In the genomic region with DNA sequence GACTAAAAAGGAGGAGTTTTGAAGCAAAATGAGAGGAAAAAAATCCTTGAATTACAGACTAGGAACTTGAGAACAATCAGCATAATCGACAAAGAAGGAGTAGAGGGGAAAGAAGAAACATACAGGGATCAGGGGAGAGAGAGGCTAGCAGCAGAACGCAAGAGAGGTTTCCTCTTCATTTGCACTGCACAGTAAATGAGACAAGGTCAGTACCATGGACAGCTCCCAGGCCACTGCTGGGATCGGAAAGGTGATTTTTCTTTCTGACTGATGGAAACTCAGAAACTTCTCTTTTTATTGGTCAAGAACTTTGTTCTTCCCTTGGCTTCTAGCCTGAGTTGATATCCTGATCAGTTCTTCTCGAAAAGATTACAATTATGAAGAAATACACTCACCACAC, we compare ENCODE assay signal across 11 mouse cellular contexts. TPM values are rescaled to one million over a fixed set of nuclear protein-coding genes. Genes with fewer than 3 reads are reported as not detected.
DNase-seq lines count a peak whose midpoint lies in the region; ATAC-seq and TF ChIP-seq lines count a peak whose summit lies in the region.
"Had no signal": no experiment of that assay in that cellular context is flagged by ENCODE, and none has a peak within 500 bp of the region (broad histone marks: within the 10 kb centered on the region; RNA-seq: fewer than 3 reads in every experiment).

No protein-coding gene starts in this region.

- intact Hi-C loops in heart, postnatal 25 days (cut with DNase I): no loop called here

- 66% methylated on average over 4 of the region's 4 CpGs for whole genome bisulfite sequencing in cerebellum, adult 2 months
- WGBS in midbrain, embryonic 10.5 days: 8% methylated on average over 4 of the region's 4 CpGs
- WGBS in midbrain, embryonic 16.5 days: 10% methylated on average over 4 of the region's 4 CpGs
- 6% methylated on average over 4 of the region's 4 CpGs for WGBS in hindbrain, embryonic 13.5 days

- DNase-seq in cerebellum, adult 9-10 months: peak; percentile 11
- no peak for DNase-seq in cerebellum, adult 2 months
- DNase-seq in midbrain, embryonic 10.5 days (ENCODE audit: low spot score): peak; percentile 58
- peak; percentile 83 for DNase-seq in mesoderm, embryonic 11.5 days (ENCODE audit: low read depth, low spot score)
- DNase-seq in heart, postnatal 25 days (ENCODE audit: low spot score): no peak

- TF ChIP-seq POLR2A in cerebellum, adult 2 months (IDR thresholded peaks at IDR 0.05; ENCODE audit: borderline replicate concordance, insufficient read depth, low read length): no peak

- no peaks in the 10 kb centered on the region for H3K9me3 ChIP-seq in midbrain, embryonic 10.5 days (replicated peaks)
- no peaks in the 10 kb centered on the region for H3K9me3 ChIP-seq in midbrain, embryonic 16.5 days (replicated peaks; ENCODE audit: control insufficient read depth, low read length, poor library complexity, severe bottlenecking)
- H3K9me3 ChIP-seq in hindbrain, embryonic 13.5 days: no peaks in the 10 kb centered on the region
- H3K9me3 ChIP-seq: embryonic facial prominence, embryonic 12.5 days; lung, embryonic 15.5 days; stomach, embryonic 15.5 days had no signal

- H3K4me2 ChIP-seq in midbrain, embryonic 16.5 days (ENCODE audit: low read length): no peak overlapping the region
- H3K4me2 ChIP-seq in hindbrain, embryonic 13.5 days: peak overlapping the region; percentile 75

- H3K36me3 ChIP-seq in midbrain, embryonic 10.5 days: no peaks in the 10 kb centered on the region
- no peaks in the 10 kb centered on the region for H3K36me3 ChIP-seq in midbrain, embryonic 16.5 days (ENCODE audit: control insufficient read depth, insufficient read depth, low read length)
- H3K36me3 ChIP-seq in hindbrain, embryonic 13.5 days: no peaks in the 10 kb centered on the region
- H3K36me3 ChIP-seq: embryonic facial prominence, embryonic 12.5 days; lung, embryonic 15.5 days; stomach, embryonic 15.5 days had no signal

- no peak overlapping the region for H3K27ac ChIP-seq in cerebellum, adult 2 months (ENCODE audit: insufficient read depth, low read length)
- H3K27ac ChIP-seq in midbrain, embryonic 10.5 days (replicated peaks): no peak overlapping the region
- H3K27ac ChIP-seq in midbrain, embryonic 16.5 days (ENCODE audit: low read length): no peak overlapping the region
- H3K27ac ChIP-seq in hindbrain, embryonic 13.5 days: no peak overlapping the region
- H3K27ac ChIP-seq: embryonic facial prominence, embryonic 12.5 days; lung, embryonic 15.5 days; stomach, embryonic 15.5 days had no signal

- no peak overlapping the region for H3K4me3 ChIP-seq in cerebellum, adult 2 months (replicated peaks; ENCODE audit: insufficient read depth, low read depth, low read length)
- no peak overlapping the region for H3K4me3 ChIP-seq in midbrain, embryonic 10.5 days
- no peak overlapping the region for H3K4me3 ChIP-seq in midbrain, embryonic 16.5 days (ENCODE audit: low read depth, low read length)
- no peak overlapping the region for H3K4me3 ChIP-seq in hindbrain, embryonic 13.5 days
- H3K4me3 ChIP-seq: embryonic facial prominence, embryonic 12.5 days had no signal

- no peak for TF ChIP-seq CTCF in cerebellum, adult 2 months (IDR thresholded peaks at IDR 0.05; ENCODE audit: borderline replicate concordance, insufficient read depth, low read depth, low read length)

- no peaks in the 10 kb centered on the region for H3K4me1 ChIP-seq in cerebellum, adult 2 months (ENCODE audit: control insufficient read depth, insufficient read depth, low read length)
- peaks cover 17% of the 10 kb centered on the region for H3K4me1 ChIP-seq in midbrain, embryonic 10.5 days
- peaks cover 5% of the 10 kb centered on the region; the same call in 1 of the 2 replicates for H3K4me1 ChIP-seq in midbrain, embryonic 16.5 days (ENCODE audit: control insufficient read depth, insufficient read depth, low read length)
- H3K4me1 ChIP-seq in hindbrain, embryonic 13.5 days (replicated peaks): peaks cover 20% of the 10 kb centered on the region
- H3K4me1 ChIP-seq: embryonic facial prominence, embryonic 12.5 days; lung, embryonic 15.5 days had no signal

- ATAC-seq in midbrain, embryonic 16.5 days: no peak
- no peak for ATAC-seq in hindbrain, embryonic 13.5 days (ENCODE audit: low FRiP score)
- ATAC-seq in megakaryocyte-erythroid progenitor cell, adult 5-6 weeks (replicated peaks; ENCODE audit: low FRiP score, low TSS enrichment, poor library complexity, severe bottlenecking): no peak

- H3K27me3 ChIP-seq in cerebellum, adult 2 months (ENCODE audit: control insufficient read depth, insufficient read depth, low read length): no peaks in the 10 kb centered on the region
- H3K27me3 ChIP-seq in midbrain, embryonic 10.5 days (ENCODE audit: low read depth, poor library complexity, severe bottlenecking): peaks cover 45% of the 10 kb centered on the region
- no peaks in the 10 kb centered on the region for H3K27me3 ChIP-seq in midbrain, embryonic 16.5 days (ENCODE audit: control insufficient read depth, insufficient read depth, low read depth, low read length)
- 0 out of 2 replicates have a peak, but pooled peaks cover 6% of the 10 kb centered on the region for H3K27me3 ChIP-seq in hindbrain, embryonic 13.5 days

- H3K9ac ChIP-seq in midbrain, embryonic 16.5 days (ENCODE audit: low read depth, low read length): no peak overlapping the region
- H3K9ac ChIP-seq in hindbrain, embryonic 13.5 days: no peak overlapping the region
- H3K9ac ChIP-seq: embryonic facial prominence, embryonic 12.5 days; lung, embryonic 15.5 days; stomach, embryonic 15.5 days had no signal

RNA-seq across cellular contexts. Expression of a gene that starts 1.4 kb away (rescaled TPM):
- 71.2 and 72.0 TPM in 2 replicates for polyA plus RNA-seq in cerebellum, adult 2 months (2012; rRNA removed)
- 1.8 and 6.0 TPM in 2 replicates for polyA plus RNA-seq in midbrain, embryonic 10.5 days (2016; fragmentation: Nextera tagmentation; extraction: Ambion mirVana)
- 66.6 and 70.7 TPM in 2 replicates for polyA plus RNA-seq in midbrain, embryonic 16.5 days (2015; fragmentation: Nextera tagmentation; extraction: Ambion mirVana)
- 47.3 and 54.0 TPM in 2 replicates for polyA plus RNA-seq in hindbrain, embryonic 13.5 days (2015; fragmentation: Nextera tagmentation; extraction: Ambion mirVana)
- total RNA-seq in megakaryocyte-erythroid progenitor cell, adult 5-6 weeks (2014; fragmentation: Nextera tagmentation): not detected in 2 replicates
- not detected in 2 replicates for total RNA-seq in megakaryocyte-erythroid progenitor cell, adult 5-6 weeks (2017)
- total RNA-seq in heart, postnatal 25 days (2021): under 1 TPM; 0.10 to 0.14 TPM

Comparison
In these comparisons a context has a peak if more than half of its experiments do, and no peak if none do; other contexts are left out.
1. DNase-seq: peak in cerebellum, adult 9-10 months (single experiment), midbrain, embryonic 10.5 days (single experiment) and mesoderm, embryonic 11.5 days (single experiment); none in cerebellum, adult 2 months (0 of 2) and heart, postnatal 25 days (single experiment).